Mouse (Mus musculus) CD4-positive, CD25-positive, alpha-beta regulatory T cell, adult 4 months (primary cell): ENCODE measurements around the gene Spaca9. TPM values are rescaled to one million over a fixed set of nuclear protein-coding genes. Genes with fewer than 3 reads are reported as not detected.

Experiments
- ATAC-seq: one replicate; pipeline ENCODE4 v1.8.0; 2017
- polyA plus RNA-seq, 2 experiments: library from polyadenylated mRNA; unstranded; fragments of 100-300 nt; shearing (Covaris generic); gene quantifications; one replicate each; pipeline ENCODE4 v1.2.1; 2017

Spaca9 gene
- not detected for polyA plus RNA-seq

DNA sequence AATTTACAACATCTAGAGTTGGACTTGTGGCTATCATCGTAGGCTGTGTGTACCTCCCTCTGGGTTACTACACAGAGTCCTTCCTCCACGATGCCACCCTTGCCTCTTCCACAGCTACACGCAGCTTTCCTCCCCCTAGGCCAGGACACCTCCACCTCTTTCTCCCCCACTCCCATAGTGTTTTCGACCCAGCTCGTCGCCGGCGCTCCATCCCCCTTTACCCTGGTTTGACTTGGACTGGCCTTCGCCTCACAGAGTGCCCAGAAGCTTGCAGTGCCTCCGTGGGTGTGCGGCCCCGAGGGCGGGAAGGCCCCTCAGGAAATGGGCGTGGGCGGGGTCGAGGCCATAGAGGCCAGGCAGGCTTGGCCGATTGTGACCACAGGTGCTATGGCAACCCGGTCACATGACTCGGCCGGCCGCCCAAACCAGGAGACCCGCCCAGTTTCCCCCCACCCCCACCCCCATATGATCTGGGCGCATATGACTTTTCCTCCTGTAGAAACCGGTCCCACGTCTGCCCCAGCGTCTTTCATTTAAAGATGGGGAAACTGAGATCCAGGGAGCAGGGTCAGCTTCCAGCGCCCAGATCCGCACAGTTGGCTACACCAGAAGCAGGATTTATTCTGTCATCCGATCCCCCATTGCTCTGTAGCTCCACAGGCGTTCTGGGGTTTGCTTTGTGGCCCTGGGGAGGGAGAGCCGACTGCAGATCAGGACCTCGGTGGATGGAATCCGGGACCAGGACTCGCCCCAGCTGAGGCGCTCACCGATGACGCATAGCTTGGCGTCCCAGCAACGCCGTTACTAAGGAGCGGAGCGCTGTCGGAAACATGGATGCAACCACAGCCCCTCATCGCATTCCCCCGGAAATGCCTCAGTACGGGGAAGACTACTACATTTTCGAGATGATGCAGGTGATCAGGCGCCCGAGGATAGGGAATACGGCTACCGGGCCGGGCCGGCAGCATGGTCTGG, at the start of gene Spaca9, which contains the start of gene Ak8:
Gene Spaca9, minus strand, starts transcription at position 367 of the 975 bp plus-strand sequence.
Gene Ak8, plus strand, starts transcription at position 804 of the 975 bp plus-strand sequence.
- ATAC-seq: peak; percentile 32

GRCm38 (mm10) chr2:28747705-28748104, 48.2 kb upstream of the Spaca9 start:
- no peak for ATAC-seq

GRCm38 (mm10) chr2:28746682-28747332, 47.3 kb upstream of the Spaca9 start:
- ATAC-seq: no peak

GRCm38 (mm10) chr2:28742701-28743100, 43.2 kb upstream of the Spaca9 start:
- no peak for ATAC-seq

DNA sequence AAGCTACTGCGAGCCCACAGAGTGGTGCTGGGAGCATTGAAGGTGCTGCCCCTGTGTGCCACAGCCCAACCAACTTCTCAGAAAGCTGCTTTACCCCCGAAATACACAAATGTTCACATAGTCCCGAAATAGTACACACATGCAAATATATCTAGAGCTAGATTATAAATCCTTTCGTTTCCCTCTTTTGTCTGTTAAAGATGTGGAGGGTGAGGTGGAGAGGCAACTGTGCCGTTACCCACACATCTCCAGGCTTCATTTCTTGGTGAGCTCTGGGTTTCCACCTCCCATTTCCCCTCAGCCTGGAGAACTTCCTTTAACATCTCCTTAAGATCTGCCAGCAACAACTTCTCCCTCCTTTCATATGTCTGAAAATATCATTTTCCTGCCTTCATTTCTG, 40.6 kb upstream of the Spaca9 start:
- ATAC-seq: no peak

DNA sequence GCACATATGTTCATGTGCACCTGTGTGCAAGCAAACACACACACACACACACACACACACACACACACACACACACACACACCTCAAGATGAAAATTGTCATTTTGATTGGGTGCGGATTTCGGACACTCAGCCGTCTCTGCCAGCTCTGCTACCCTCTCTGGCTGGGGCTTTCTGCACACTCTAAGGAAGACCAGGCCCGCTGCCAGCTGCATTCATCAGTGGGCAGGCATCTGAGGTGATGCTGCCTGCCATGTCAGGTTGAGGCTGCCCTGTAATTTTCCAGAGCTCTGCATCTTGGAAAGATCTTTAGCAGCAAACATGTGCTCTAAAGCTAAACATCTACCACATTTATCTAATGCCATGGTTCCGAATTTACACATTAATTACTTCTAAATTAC, 37.6 kb upstream of the Spaca9 start:
- ATAC-seq: no peak

GRCm38 (mm10) chr2:28730676-28731075, 31.1 kb upstream of the Spaca9 start:
- no peak for ATAC-seq

DNA sequence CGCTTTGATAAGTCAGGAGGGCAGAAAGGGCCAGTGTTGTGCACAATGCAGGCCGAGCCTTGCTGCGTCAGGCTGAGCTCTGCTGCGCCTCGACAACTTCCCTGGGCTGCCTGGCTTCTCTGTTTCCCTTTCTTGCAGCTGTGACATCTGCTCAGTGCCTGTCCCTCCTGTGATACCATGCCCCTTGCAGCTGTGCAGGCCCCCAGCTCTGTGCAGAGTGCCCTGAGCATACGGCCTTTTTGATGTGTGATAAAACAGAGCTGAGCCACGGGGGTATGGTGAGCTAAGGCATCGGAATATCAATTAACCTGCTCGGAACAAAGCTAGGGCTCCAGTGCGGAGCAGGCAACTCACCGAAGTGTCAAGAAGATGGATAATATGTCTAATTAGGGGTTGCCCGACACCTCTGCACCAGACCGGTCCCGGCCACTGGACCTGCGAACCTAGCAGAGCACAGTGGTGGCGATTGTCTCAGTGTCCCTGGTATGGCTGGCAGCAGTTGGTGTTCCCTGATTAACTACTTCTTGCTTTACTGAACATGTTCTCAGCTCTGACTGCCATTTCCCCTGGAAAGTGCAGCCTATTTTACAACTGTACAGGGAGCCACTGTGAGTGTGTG, 28.4 kb upstream of the Spaca9 start:
- ATAC-seq: no peak

DNA sequence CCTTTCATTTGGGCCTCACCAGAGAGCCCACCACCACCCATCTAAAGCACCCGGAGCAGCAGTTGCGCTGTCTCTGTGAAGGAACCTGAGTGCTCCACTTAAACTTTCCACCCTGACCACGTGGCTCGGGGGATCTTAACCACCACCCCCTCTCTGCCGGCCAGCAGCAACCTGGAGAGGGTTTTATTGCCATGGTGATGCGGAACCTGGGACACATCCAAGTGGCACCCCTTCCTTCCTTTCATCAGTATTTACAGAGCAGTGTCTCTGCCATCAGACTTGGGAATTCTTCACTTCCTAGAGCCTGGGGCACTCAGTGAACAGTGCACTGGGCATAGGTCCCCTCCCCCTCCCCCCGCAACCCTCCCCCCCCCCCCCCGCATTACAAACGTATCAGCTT, 24.4 kb upstream of the Spaca9 start:
- no peak for ATAC-seq

DNA sequence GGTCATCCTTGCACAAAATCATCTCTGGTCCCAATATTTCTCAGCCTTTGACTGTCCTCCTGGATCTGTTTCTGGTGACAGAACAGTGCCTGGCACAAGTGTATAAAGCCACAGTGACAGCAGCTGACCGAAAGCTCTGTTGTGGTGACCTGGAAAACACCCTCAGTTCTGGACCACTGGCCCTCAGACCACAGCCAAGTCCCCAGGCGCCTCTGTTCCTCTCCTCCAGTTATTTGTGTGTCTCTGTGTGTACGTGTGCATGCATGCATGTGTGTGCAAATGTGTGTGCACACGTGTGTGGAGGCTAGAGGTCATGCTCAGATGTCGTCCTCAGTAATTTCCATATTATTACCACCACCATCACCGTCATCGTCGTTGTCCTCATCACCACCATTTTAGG, 22.9 kb upstream of the Spaca9 start:
- no peak for ATAC-seq

DNA sequence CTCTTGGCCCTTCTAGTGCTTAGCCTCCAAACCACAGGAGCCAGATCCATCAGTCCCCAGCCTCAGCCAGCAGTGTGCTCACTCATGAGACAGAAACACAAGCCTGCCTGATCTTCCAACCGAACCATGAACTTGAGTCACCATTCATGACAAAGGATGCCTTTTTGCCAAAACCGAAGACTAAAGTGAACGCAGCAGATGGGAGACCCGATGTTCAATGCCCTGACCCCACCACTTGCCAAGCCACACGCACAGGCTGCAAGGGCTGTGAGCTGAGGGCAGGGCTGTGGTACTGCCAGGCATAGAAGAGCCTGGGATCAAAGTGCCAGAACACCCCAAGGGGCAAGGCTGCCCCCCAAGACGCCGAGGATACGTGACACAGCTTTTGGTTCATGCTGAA, 13.5 kb upstream of the Spaca9 start:
- ATAC-seq: no peak

DNA sequence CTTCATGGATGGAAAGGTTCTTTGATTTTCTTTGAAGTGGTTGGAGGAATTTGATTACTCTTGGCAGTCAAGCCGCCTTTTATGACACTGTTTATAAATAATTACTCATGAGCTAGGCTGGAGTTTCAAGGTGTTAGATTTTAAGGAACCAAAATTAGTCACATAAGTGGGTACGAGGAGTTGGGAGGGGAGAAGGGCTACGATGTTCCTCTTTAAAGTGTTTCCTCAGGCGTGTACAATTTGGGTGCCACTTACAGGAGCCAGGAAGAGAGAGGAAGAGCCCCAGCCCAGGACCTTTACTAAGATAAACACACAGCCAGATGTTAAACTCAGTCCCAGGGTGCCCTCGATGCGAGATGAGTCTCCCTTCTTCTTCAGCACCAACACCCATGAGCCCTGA, 7.3 kb upstream of the Spaca9 start:
- no peak for ATAC-seq

- no peak for ATAC-seq
These were observed 6.6 kb upstream of the Spaca9 start for GRCm38 (mm10) chr2:28706106-28706636.

DNA sequence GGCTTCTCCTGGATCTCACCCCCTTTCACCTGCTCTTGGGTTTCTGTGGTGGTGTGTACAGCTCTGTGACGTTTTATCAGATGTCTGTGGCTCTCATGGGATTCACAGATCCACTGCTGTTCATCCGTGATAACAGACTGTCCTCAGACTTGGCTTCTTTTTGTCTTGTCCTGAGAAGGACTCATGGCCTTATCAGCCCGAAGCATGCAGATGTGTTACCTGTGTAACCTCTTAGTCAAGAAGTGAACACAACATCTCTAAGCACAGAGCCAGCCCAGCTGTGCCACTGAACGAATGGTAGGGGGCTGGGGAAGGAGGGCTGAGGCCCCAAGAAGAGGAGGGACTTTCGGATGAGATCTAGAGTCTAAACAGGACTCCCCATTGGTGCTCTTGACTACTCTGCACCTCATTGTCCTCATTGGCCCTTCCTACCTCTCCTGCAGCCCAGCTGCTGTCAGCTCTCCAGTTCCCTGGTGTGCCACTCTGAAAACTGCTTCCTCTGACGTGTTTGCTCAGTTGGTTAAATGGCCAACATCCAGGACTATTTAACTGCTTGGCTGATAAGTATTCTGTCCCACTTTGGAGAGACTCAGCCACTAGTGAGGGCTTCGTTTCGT, 2.2 kb upstream of the Spaca9 start:
- ATAC-seq: no peak

GRCm38 (mm10) chr2:28698566-28698965, 961 bp downstream of the Spaca9 start:
- ATAC-seq: no peak

DNA sequence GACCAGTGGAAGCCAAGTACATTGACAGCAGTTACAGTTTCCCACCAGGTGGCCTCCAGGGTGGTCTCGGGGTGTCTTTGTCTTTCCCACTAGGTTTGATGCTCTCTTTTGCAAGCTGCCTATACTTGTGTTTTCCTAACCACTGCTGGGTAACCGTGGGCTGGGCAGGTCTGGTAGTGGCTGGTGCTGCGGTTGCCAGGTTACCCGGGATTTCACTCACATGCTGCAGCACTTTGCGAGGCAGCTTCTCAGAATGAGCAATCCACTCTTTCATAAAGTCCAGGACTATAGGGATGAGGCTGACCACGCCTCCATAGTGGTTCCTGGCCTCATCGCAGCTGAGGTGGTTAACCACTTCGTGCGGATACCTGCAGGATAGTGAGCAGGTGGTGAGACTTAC, 6.8 kb downstream of the Spaca9 start:
- ATAC-seq: no peak

- ATAC-seq: no peak
These were observed 11.1 kb downstream of the Spaca9 start for GRCm38 (mm10) chr2:28688431-28688830.

DNA sequence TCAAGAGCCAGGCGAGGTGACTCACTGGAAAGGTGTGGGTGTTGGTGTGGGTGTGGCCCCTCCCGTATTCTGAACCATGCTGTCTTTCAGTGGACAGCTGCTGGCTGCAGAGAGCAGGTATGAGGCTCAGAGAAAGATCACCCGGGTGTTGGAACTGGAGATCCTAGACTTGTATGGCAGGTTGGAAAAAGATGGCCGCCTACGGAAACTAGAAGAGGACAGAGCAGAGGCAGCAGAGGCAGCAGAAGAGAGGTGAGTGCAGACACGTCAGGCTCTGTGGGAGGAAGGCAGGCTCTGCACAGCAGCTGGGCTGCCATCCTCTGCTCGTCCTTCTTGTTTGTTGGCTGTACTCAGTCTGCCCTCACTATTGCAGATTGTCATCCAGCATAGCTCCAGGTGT, 13.6 kb downstream of the Spaca9 start:
- no peak for ATAC-seq

- ATAC-seq: no peak
These were observed 17.8 kb downstream of the Spaca9 start for GRCm38 (mm10) chr2:28681718-28682117.

- ATAC-seq: no peak
These were observed 18.8 kb downstream of the Spaca9 start for GRCm38 (mm10) chr2:28680710-28681109.

- no peak for ATAC-seq
These were observed 23.5 kb downstream of the Spaca9 start for GRCm38 (mm10) chr2:28676005-28676404.

- no peak for ATAC-seq
These were observed 28.1 kb downstream of the Spaca9 start for GRCm38 (mm10) chr2:28671438-28671837.

DNA sequence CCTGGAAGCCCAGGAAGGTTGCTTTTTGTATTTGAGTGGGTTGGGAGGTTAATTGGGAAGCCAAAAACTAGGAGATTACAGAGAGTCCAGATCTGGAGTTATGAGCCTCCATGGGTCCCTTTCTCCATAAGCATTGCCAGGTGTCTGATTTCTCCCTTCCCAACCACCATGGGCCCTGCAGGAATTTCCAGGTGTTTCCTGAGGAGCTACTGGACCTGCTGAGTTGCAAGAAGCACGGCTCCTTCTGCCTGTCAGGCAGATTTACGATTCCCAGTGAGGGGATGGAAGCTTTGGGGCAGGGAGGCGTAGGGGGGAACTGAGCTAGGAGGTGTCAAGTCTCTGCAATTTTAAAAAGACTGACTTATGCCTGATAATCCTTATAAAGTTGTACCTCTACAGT, 33.7 kb downstream of the Spaca9 start:
- no peak for ATAC-seq
